Mouse (Mus musculus): ENCODE measurements around the gene Gabbr1.
"Not testable (repeated sequence)": the region's sequence is repeated elsewhere in the genome, so short reads cannot be mapped to it uniquely, and the experiment has no call there.

Gene Gabbr1

GRCm38 (mm10) chr17:37045611-37046311, at the start of gene Gabbr1:
Gabbr1 (plus strand) TSS chr17:37045966.
- peak; percentile 73 for DNase-seq (ENCODE audit: low spot score)

- DNase-seq (ENCODE audit: low spot score) = peak; percentile 58
These were observed 48.6 kb upstream of the Gabbr1 start for GRCm38 (mm10) chr17:36997033-36997735.

- DNase-seq (ENCODE audit: low spot score) = no peak
These were observed 47.3 kb upstream of the Gabbr1 start for GRCm38 (mm10) chr17:36998477-36998876.

GRCm38 (mm10) chr17:37000863-37001262, 44.9 kb upstream of the Gabbr1 start, which contains the start of gene Zfp57:
Zfp57 (plus strand) TSS chr17:37001163.
- DNase-seq (ENCODE audit: low spot score) = no peak

- DNase-seq (ENCODE audit: low spot score) = no peak
These were observed 43.1 kb upstream of the Gabbr1 start for GRCm38 (mm10) chr17:37002364-37003330.

GRCm38 (mm10) chr17:37003366-37003765, 42.4 kb upstream of the Gabbr1 start:
- DNase-seq (ENCODE audit: low spot score) = no peak

- no peak for DNase-seq (ENCODE audit: low spot score)
These were observed 37.6 kb upstream of the Gabbr1 start for GRCm38 (mm10) chr17:37008161-37008560.

- DNase-seq (ENCODE audit: low spot score) = no peak
These were observed 36.2 kb upstream of the Gabbr1 start for GRCm38 (mm10) chr17:37009460-37010042.

- no peak for DNase-seq (ENCODE audit: low spot score)
These were observed 34.0 kb upstream of the Gabbr1 start for GRCm38 (mm10) chr17:37011719-37012118.

GRCm38 (mm10) chr17:37012141-37012540, 33.6 kb upstream of the Gabbr1 start:
- no peak for DNase-seq (ENCODE audit: low spot score)

GRCm38 (mm10) chr17:37016333-37016732, 29.4 kb upstream of the Gabbr1 start:
- no peak for DNase-seq (ENCODE audit: low spot score)

- no peak for DNase-seq (ENCODE audit: low spot score)
These were observed 27.4 kb upstream of the Gabbr1 start for GRCm38 (mm10) chr17:37018328-37018727.

- not testable (repeated sequence) for DNase-seq (ENCODE audit: low spot score)
These were observed 26.5 kb upstream of the Gabbr1 start for GRCm38 (mm10) chr17:37019242-37019641.

- DNase-seq (ENCODE audit: low spot score) = peak; percentile 70
These were observed 22.9 kb upstream of the Gabbr1 start, which contains the start of gene Mog for GRCm38 (mm10) chr17:37022628-37023576. Mog (minus strand) TSS chr17:37023398.

GRCm38 (mm10) chr17:37026425-37026824, 19.3 kb upstream of the Gabbr1 start:
- no peak for DNase-seq (ENCODE audit: low spot score)

GRCm38 (mm10) chr17:37027486-37027885, 18.3 kb upstream of the Gabbr1 start:
- DNase-seq (ENCODE audit: low spot score) = no peak

GRCm38 (mm10) chr17:37028212-37028611, 17.6 kb upstream of the Gabbr1 start:
- no peak for DNase-seq (ENCODE audit: low spot score)

GRCm38 (mm10) chr17:37028683-37029120, 17.1 kb upstream of the Gabbr1 start:
- DNase-seq (ENCODE audit: low spot score) = peak; percentile 96

- no peak for DNase-seq (ENCODE audit: low spot score)
These were observed 16.6 kb upstream of the Gabbr1 start for GRCm38 (mm10) chr17:37029162-37029561.

GRCm38 (mm10) chr17:37039127-37039894, 6.5 kb upstream of the Gabbr1 start:
- DNase-seq (ENCODE audit: low spot score) = no peak

Measured in left cerebral cortex, adult 11 months (tissue).